Mouse (Mus musculus) ES-E14 (cell line): ENCODE data around the gene Vps35l. TPM values are rescaled to one million over a fixed set of nuclear protein-coding genes. Genes with fewer than 3 reads are reported as not detected.

Experiments used
- DNase-seq: peaks from one replicate; pipeline ENCODE4 v3.0.0-alpha.2; 2013; ENCODE audit warnings: low read depth, low spot score
- H3K27ac ChIP-seq: 2 replicates; pipeline ENCODE4 v1.5.1; 2012; ENCODE audit warnings: low read depth, mild to moderate bottlenecking, low read length, moderate library complexity, mixed read lengths; ENCODE audit not compliant: poor library complexity, insufficient read depth, severe bottlenecking
- H3K36me3 ChIP-seq: 2 replicates; pipeline ENCODE4 v1.6.1; 2012; ENCODE audit warnings: mild to moderate bottlenecking, low read length, moderate library complexity, mixed read lengths; ENCODE audit not compliant: control insufficient read depth, poor library complexity, insufficient read depth, severe bottlenecking
- H3K4me1 ChIP-seq, 2 experiments: fragments of 150-350 bp in 1 of 2; sonication (generic) in 1 of 2; 2 replicates each; pipeline ENCODE4 v1.6.1; 2012; ENCODE audit warnings: low read length in 2 of 2, mild to moderate bottlenecking in 1 of 2, mixed read lengths in 1 of 2; ENCODE audit not compliant: control insufficient read depth in 2 of 2, insufficient read depth in 2 of 2, poor library complexity in 1 of 2
- H3K4me3 ChIP-seq, 2 experiments: fragments of 150-350 bp in 1 of 2; sonication (generic) in 1 of 2; 2 replicates each; pipeline ENCODE4 v1.5.1; 2012; ENCODE audit warnings: low read length in 2 of 2, low read depth in 1 of 2, mild to moderate bottlenecking in 1 of 2, mixed read lengths in 1 of 2; ENCODE audit not compliant: insufficient read depth in 1 of 2, poor library complexity in 1 of 2, severe bottlenecking in 1 of 2
- H3K9ac ChIP-seq: 2 replicates; pipeline ENCODE4 v1.6.1; 2012; ENCODE audit warnings: low read depth, mild to moderate bottlenecking, low read length, mixed read lengths; ENCODE audit not compliant: poor library complexity, insufficient read depth, severe bottlenecking
- H3K9me3 ChIP-seq: fragments of 150-350 bp; sonication (generic); 2 replicates; pipeline ENCODE4 v1.6.1; 2012; ENCODE audit warnings: low read depth, mild to moderate bottlenecking, low read length; ENCODE audit not compliant: control insufficient read depth, insufficient read depth
- CHD2 ChIP-seq: IDR thresholded peaks from 2 replicates; pipeline ENCODE4 v1.6.1; 2014; ENCODE audit warnings: mild to moderate bottlenecking, low read depth, low read length, inconsistent platforms
- HCFC1 ChIP-seq: IDR thresholded peaks from 2 replicates; pipeline ENCODE4 v1.6.1; 2012; ENCODE audit warnings: low read length, inconsistent platforms, borderline replicate concordance; ENCODE audit not compliant: insufficient read depth
- MAFK ChIP-seq: IDR thresholded peaks from 2 replicates; pipeline ENCODE4 v1.6.1; 2014; ENCODE audit warnings: mild to moderate bottlenecking, low read depth, low read length, inconsistent platforms; ENCODE audit not compliant: insufficient read depth
- ZC3H11A ChIP-seq: IDR thresholded peaks from 2 replicates; pipeline ENCODE4 v1.6.1; 2012; ENCODE audit warnings: low read depth, mild to moderate bottlenecking, inconsistent platforms, low read length, borderline replicate concordance
- ZNF384 ChIP-seq: IDR thresholded peaks from 2 replicates; pipeline ENCODE4 v1.6.1; 2012; ENCODE audit warnings: low read depth, low read length, inconsistent platforms
- in situ Hi-C, 2 experiments: fragments of 600-800 bp; cut with MboI; formaldehyde crosslinking; loops; one replicate each; pipeline ENCODE4 v1.15.1; 2025; ENCODE audit warnings: low sequenced_read_pairs in 2 of 2, inconsistent platforms in 1 of 2; ENCODE audit not compliant: unreplicated experiment in 2 of 2
- total RNA-seq: library from RNA; depleted of rRNA; stranded (reverse); fragments of 300-350 nt; gene quantifications from 2 replicates; pipeline ENCODE4 v1.2.3, GENCODE M21; 2012

Gene Vps35l
- total RNA-seq, 1 experiment: 36.8 TPM

DNA sequence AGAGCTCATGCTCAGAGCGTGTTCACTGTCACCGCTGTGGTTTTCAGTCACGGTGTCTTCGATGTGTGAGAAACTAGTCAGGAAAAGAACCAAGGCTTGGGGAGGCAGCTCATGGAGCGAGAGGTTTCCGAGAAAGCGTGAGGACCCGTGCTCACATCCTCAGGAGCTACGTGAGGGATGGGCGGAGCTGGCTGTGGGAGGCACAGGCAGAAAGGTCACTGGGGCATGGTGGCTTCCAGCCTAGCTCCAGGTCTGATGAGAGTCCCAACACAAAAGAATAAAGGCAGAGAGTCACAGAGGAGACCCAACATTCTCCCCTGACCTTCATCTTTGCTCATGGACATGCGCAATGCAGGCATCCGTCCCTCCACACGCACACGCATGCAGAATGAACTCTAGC lies 24.7 kb downstream of the Vps35l start:
- Histone ChIP-seq H3K9me3 (no peaks in the 10 kb centered on the region), H3K36me3 (peaks cover 10% of the 10 kb centered on the region; the same call in 1 of the 2 replicates), H3K27ac (no peak overlapping the region), H3K4me1 (no peaks in the 10 kb centered on the region), H3K4me3 (no peak overlapping the region), H3K9ac (no peak overlapping the region)
- TF ChIP-seq MAFK (no peak), HCFC1 (no peak), CHD2 (no peak), ZC3H11A (no peak), ZNF384 (no peak)
- DNase-seq: no peak
- in situ Hi-C loops: loop anchor here (5.0 to 10.0 kb wide), 2 partner anchors 230 to 233 kb away; partner anchors contain the start of gene Gprc5b (in 2 of the 2)

DNA sequence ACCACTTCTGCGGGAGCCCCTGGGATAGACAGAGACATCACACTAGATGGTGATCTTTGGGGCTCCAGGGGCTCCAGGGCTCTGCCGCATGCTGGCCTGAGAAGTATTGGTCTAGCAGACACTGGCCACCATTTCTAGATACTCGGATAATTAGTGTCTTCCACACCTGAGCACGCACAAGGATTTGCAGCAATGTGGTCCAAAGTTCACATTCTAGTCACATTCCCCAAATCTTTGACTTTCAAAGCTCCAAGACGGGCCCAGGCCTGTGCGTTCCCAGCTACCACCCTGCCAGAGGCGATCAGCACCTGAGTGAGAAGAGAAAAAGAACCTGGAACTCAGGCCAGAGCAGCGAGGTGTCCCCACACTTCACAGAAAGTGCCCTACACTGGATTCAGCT lies 25.6 kb downstream of the Vps35l start:
- in situ Hi-C loops: loop anchor here (5.0 to 10.0 kb wide), 2 partner anchors 229 to 232 kb away; partner anchors contain the start of gene Gprc5b (in 2 of the 2)
- no peaks in the 10 kb centered on the region for H3K9me3 ChIP-seq
- DNase-seq: no peak
- H3K36me3 ChIP-seq: peaks cover 11% of the 10 kb centered on the region; the same call in 1 of the 2 replicates
- no peak for TF ChIP-seq CHD2
- TF ChIP-seq MAFK: no peak
- no peak for TF ChIP-seq HCFC1
- no peak overlapping the region for H3K4me3 ChIP-seq
- no peak overlapping the region for H3K27ac ChIP-seq
- H3K9ac ChIP-seq: no peak overlapping the region
- H3K4me1 ChIP-seq: no peaks in the 10 kb centered on the region

DNA sequence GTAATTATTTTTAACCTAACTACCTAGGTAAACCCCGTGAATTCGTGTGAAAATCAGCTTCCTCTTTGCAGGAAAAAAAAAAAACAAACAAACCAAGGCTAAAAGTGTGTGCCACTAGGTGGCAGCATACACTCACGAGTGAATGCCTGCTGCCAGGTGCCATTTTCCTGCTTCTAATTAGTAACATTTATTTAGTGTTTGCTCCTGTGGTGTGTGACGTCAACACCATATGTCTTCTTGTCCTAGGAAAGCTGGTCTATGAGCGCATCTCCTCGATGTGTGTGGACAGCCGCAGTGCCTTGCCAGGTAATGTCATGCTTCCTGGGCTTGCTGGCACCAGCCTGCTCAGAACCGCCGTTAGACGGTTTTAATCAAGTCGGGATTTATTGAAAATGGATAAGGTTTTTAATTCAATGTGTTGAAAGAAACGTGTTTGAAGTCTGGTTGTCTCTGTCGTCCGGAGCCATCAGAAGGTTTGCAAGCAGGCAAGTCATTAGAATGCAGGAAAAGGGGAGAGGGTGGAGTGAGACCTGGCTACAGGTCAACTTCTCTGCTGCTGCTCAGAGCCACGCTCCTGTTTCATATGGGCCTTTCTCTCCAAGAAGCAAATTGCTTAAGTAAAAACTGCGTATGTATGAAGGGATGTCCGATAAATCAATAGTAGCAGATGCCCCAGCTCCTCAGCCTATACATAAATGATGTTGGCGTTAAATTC lies 26.2 kb downstream of the Vps35l start:
- H3K27ac ChIP-seq: no peak overlapping the region
- peak; percentile 98 for TF ChIP-seq ZNF384
- peak; percentile 14; the same call in 1 of the 2 replicates for TF ChIP-seq MAFK
- TF ChIP-seq ZC3H11A: peak; percentile 67; the same call in 1 of the 2 replicates
- TF ChIP-seq HCFC1: no peak
- TF ChIP-seq CHD2: no peak
- H3K36me3 ChIP-seq: peaks cover 11% of the 10 kb centered on the region; the same call in 1 of the 2 replicates
- in situ Hi-C loops: loop anchor here (5.0 to 10.0 kb wide), 2 partner anchors 229 to 231 kb away; partner anchors contain the start of gene Gprc5b (in 2 of the 2)
- peak; percentile 34 for DNase-seq
- H3K9me3 ChIP-seq: no peaks in the 10 kb centered on the region
- H3K4me1 ChIP-seq: no peaks in the 10 kb centered on the region
- no peak overlapping the region for H3K9ac ChIP-seq
- H3K4me3 ChIP-seq: no peak overlapping the region

DNA sequence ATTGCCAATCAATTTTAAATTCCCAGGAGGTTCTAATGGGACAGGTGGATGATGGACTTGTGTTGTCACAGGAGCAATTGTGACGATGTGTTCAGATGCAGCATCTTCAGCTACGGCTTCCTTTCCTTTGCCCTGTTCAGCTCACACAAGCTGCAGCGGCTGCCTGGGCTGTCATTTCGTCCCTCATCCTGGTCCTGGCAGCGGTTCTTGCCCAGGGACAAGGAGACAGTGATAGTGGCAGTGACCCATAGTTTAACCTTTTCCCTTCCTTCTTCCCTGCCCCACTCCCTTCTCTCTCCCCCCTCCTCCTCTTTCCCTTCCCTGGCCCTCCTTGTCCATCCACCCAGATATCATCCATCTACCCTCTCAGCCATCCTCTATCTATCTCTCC lies 26.8 kb downstream of the Vps35l start:
- Histone ChIP-seq H3K36me3 (peaks cover 6% of the 10 kb centered on the region; the same call in 1 of the 2 replicates), H3K9ac (no peak overlapping the region), H3K27ac (no peak overlapping the region), H3K4me1 (no peaks in the 10 kb centered on the region), H3K9me3 (no peaks in the 10 kb centered on the region), H3K4me3 (no peak overlapping the region)
- DNase-seq: no peak
- TF ChIP-seq ZC3H11A (no peak), ZNF384 (no peak), CHD2 (no peak), MAFK (no peak), HCFC1 (no peak)
- in situ Hi-C loops: loop anchor here (5.0 to 10.0 kb wide), 2 partner anchors 228 to 230 kb away; partner anchors contain the start of gene Gprc5b (in 2 of the 2)
